9 mouse cellular contexts compared by ENCODE assay signal in genomic region chr7:113311784-113312183, GRCm38 (mm10). TPM values are rescaled to one million over a fixed set of nuclear protein-coding genes. Genes with fewer than 3 reads are reported as not detected.
DNase-seq lines count a peak whose midpoint lies in the region; ATAC-seq and TF ChIP-seq lines count a peak whose summit lies in the region.
"Had no signal": no experiment of that assay in that cellular context is flagged by ENCODE, and none has a peak within 500 bp of the region (broad histone marks: within the 10 kb centered on the region; RNA-seq: fewer than 3 reads in every experiment).

No protein-coding gene starts in this region.

- peaks cover 2% of the 10 kb centered on the region; the same call in 1 of the 2 replicates for H3K36me3 ChIP-seq in heart, adult 2 months (ENCODE audit: control insufficient read depth, insufficient read depth, low read length)
- peaks cover 6% of the 10 kb centered on the region; the same call in 1 of the 2 replicates for H3K36me3 ChIP-seq in heart, embryonic 10.5 days
- H3K36me3 ChIP-seq in ES-E14 (ENCODE audit: control insufficient read depth, insufficient read depth, low read length, poor library complexity, severe bottlenecking): peaks cover 2% of the 10 kb centered on the region; the same call in 1 of the 2 replicates
- peaks cover 15% of the 10 kb centered on the region; the same call in 1 of the 2 replicates for H3K36me3 ChIP-seq in forebrain, embryonic 15.5 days
- 0 out of 2 replicates have a peak, but pooled peaks cover 3% of the 10 kb centered on the region for H3K36me3 ChIP-seq in lung, embryonic 14.5 days (ENCODE audit: insufficient read depth)

- no peak for TF ChIP-seq POLR2A in heart, adult 2 months (IDR thresholded peaks at IDR 0.05; ENCODE audit: insufficient read depth, low read depth, low read length)

- ATAC-seq in forebrain, embryonic 15.5 days (replicated peaks): peak; percentile 73
- no peak for ATAC-seq in lung, embryonic 14.5 days (ENCODE audit: insufficient read depth)

- H3K9me3 ChIP-seq in heart, embryonic 10.5 days: no peaks in the 10 kb centered on the region
- H3K9me3 ChIP-seq in ES-E14 (ENCODE audit: control insufficient read depth, insufficient read depth, low read depth, low read length): no peaks in the 10 kb centered on the region
- no peaks in the 10 kb centered on the region for H3K9me3 ChIP-seq in forebrain, embryonic 15.5 days
- no peaks in the 10 kb centered on the region for H3K9me3 ChIP-seq in lung, embryonic 14.5 days (ENCODE audit: low read depth, low read length)
- H3K9me3 ChIP-seq: limb, embryonic 15.5 days had no signal

- H3K4me3 ChIP-seq in heart, adult 2 months: no peak overlapping the region
- H3K4me3 ChIP-seq in heart, embryonic 10.5 days: no peak overlapping the region
- no peak overlapping the region for H3K4me3 ChIP-seq in ES-E14 (ENCODE audit: insufficient read depth in 1 of 2, low read depth in 1 of 2, low read length in 2 of 2, poor library complexity in 1 of 2, severe bottlenecking in 1 of 2)
- H3K4me3 ChIP-seq in forebrain, embryonic 15.5 days: no peak overlapping the region
- no peak overlapping the region for H3K4me3 ChIP-seq in lung, embryonic 14.5 days (ENCODE audit: low read depth, low read length)
- H3K4me3 ChIP-seq: limb, embryonic 15.5 days had no signal

- H3K9ac ChIP-seq in heart, adult 2 months (ENCODE audit: low read depth, low read length): no peak overlapping the region
- no peak overlapping the region for H3K9ac ChIP-seq in ES-E14 (ENCODE audit: insufficient read depth, low read depth, low read length, poor library complexity, severe bottlenecking)
- no peak overlapping the region for H3K9ac ChIP-seq in forebrain, embryonic 15.5 days (replicated peaks)
- no peak overlapping the region for H3K9ac ChIP-seq in lung, embryonic 14.5 days
- H3K9ac ChIP-seq: limb, embryonic 15.5 days had no signal

- 23% methylated on average over 2 of the region's 2 CpGs for WGBS in heart, adult 2 months
- 22% methylated on average over 2 of the region's 2 CpGs for WGBS in heart, embryonic 10.5 days
- 13% methylated on average over 2 of the region's 2 CpGs for WGBS in forebrain, embryonic 15.5 days
- 16% methylated on average over 2 of the region's 2 CpGs for WGBS in lung, embryonic 14.5 days

- no peak overlapping the region for H3K27ac ChIP-seq in heart, adult 2 months
- H3K27ac ChIP-seq in heart, embryonic 10.5 days: no peak overlapping the region
- H3K27ac ChIP-seq in ES-E14 (ENCODE audit: insufficient read depth, low read depth, low read length, poor library complexity, severe bottlenecking): no peak overlapping the region
- no peak overlapping the region for H3K27ac ChIP-seq in forebrain, embryonic 15.5 days (replicated peaks)
- H3K27ac ChIP-seq in lung, embryonic 14.5 days (ENCODE audit: low read depth): no peak overlapping the region
- H3K27ac ChIP-seq: limb, embryonic 15.5 days had no signal

- no peak overlapping the region for H3K4me2 ChIP-seq in forebrain, embryonic 15.5 days (replicated peaks)
- H3K4me2 ChIP-seq in lung, embryonic 14.5 days: no peak overlapping the region
- H3K4me2 ChIP-seq: limb, embryonic 15.5 days had no signal

- in situ Hi-C loops in ES-E14 (cut with MboI; ENCODE audit: low sequenced_read_pairs in 2 of 2, unreplicated experiment in 2 of 2): no loop called here

- intact Hi-C loops in heart, adult 2 months (cut with DNase I): loop anchor here (1.0 to 5.0 kb wide), 2 partner anchors 168 to 389 kb away; no protein-coding TSS in a partner anchor

- H3K79me2 ChIP-seq in heart, adult 2 months (replicated peaks; ENCODE audit: control insufficient read depth, insufficient read depth, low read length): no peaks in the 10 kb centered on the region

- H3K4me1 ChIP-seq in heart, adult 2 months (ENCODE audit: control insufficient read depth, insufficient read depth, low read length): peaks cover 3% of the 10 kb centered on the region
- no peaks in the 10 kb centered on the region for H3K4me1 ChIP-seq in heart, embryonic 10.5 days
- H3K4me1 ChIP-seq in ES-E14 (ENCODE audit: control insufficient read depth in 2 of 2, insufficient read depth in 2 of 2, low read length in 2 of 2, poor library complexity in 1 of 2): no peaks in the 10 kb centered on the region; a peak in 1 of 4 replicates
- H3K4me1 ChIP-seq in forebrain, embryonic 15.5 days: no peaks in the 10 kb centered on the region
- H3K4me1 ChIP-seq in lung, embryonic 14.5 days (ENCODE audit: insufficient read depth): no peaks in the 10 kb centered on the region
- H3K4me1 ChIP-seq: limb, embryonic 15.5 days had no signal

- DNase-seq in heart, adult 2 months: peak; percentile 24 to 57
- DNase-seq in heart, embryonic 10.5 days (ENCODE audit: low spot score): no peak
- DNase-seq in ES-E14 (ENCODE audit: low read depth, low spot score): peak; percentile 48
- peak; percentile 53 for DNase-seq in cerebellum, adult 11-12 months
- DNase-seq in kidney, postnatal 36 days: peak; percentile 49 to 80
- peak; percentile 86 for DNase-seq in lung, embryonic 14.5 days
- DNase-seq in retina, postnatal 7 days (ENCODE audit: low read depth, low spot score): peak; percentile 40

- TF ChIP-seq CTCF in heart, adult 2 months (IDR thresholded peaks at IDR 0.05): peak; percentile 79
- peak; percentile 76 for TF ChIP-seq CTCF in lung, embryonic 14.5 days (IDR thresholded peaks at IDR 0.05; ENCODE audit: low read depth)

- H3K27me3 ChIP-seq in heart, adult 2 months (ENCODE audit: control insufficient read depth, insufficient read depth, low read length): no peaks in the 10 kb centered on the region
- H3K27me3 ChIP-seq in heart, embryonic 10.5 days (ENCODE audit: insufficient read depth, poor library complexity, severe bottlenecking): no peaks in the 10 kb centered on the region
- no peaks in the 10 kb centered on the region for H3K27me3 ChIP-seq in forebrain, embryonic 15.5 days
- no peaks in the 10 kb centered on the region for H3K27me3 ChIP-seq in lung, embryonic 14.5 days (ENCODE audit: insufficient read depth, low read length)
- H3K27me3 ChIP-seq: limb, embryonic 15.5 days had no signal

- TF ChIP-seq EP300 in heart, adult 2 months (IDR thresholded peaks at IDR 0.05; ENCODE audit: insufficient read depth, low read depth, low read length): no peak

TF ChIP-seq in ES-E14, 5 proteins besides CTCF, POLR2A, EP300 and RAD21:
- TF ChIP-seq ZC3H11A (IDR thresholded peaks at IDR 0.05; ENCODE audit: borderline replicate concordance, low read depth, low read length) (0 out of 2 replicates have a peak, but pooled peaks have one; percentile 10), HCFC1 (IDR thresholded peaks at IDR 0.05; ENCODE audit: borderline replicate concordance, insufficient read depth, low read length) (no peak)

RNA-seq across cellular contexts. Expression of gene Btbd10, which starts 57.4 kb away (rescaled TPM):
- 10 to 100 TPM in 1 of 2 experiments, 1 to 10 TPM in 1; 7.9 to 10.1 TPM for total RNA-seq in heart, adult 2 months (2021)
- polyA plus RNA-seq in heart, adult 2 months (2012; rRNA removed): 6.7 and 9.7 TPM in 2 replicates
- 21.6 and 26.9 TPM in 2 replicates for polyA plus RNA-seq in heart, embryonic 10.5 days (2016; fragmentation: Nextera tagmentation; extraction: Ambion mirVana)
- 24.4 and 38.7 TPM in 2 replicates for total RNA-seq in ES-E14 (2012; rRNA removed)
- 68.2 and 69.6 TPM in 2 replicates for polyA plus RNA-seq in forebrain, embryonic 15.5 days (2015; fragmentation: Nextera tagmentation; extraction: Ambion mirVana)
- 21.6 and 21.8 TPM in 2 replicates for polyA plus RNA-seq in lung, embryonic 14.5 days (2014; fragmentation: Nextera tagmentation; extraction: Ambion mirVana)
